Mouse (Mus musculus): ENCODE measurements around the gene Col27a1.

- no peak for TF ChIP-seq ZNF384 (IDR thresholded peaks at IDR 0.05; ENCODE audit: low read depth, low read length)
- TF ChIP-seq MAFK (IDR thresholded peaks at IDR 0.05; ENCODE audit: insufficient read depth, low read depth, low read length): no peak
Observed at GRCm38 (mm10) chr4:63254151-63254550, 40.3 kb downstream of the Col27a1 start.
